Mouse (Mus musculus): ENCODE data around the gene Hip1r. TPM values are rescaled to one million over a fixed set of nuclear protein-coding genes. Genes with fewer than 3 reads are reported as not detected.

Hip1r gene
- total RNA-seq, 2 experiments from 2014 or later, result 26.1 to 41.6 TPM

- intact Hi-C loops (cut with DNase I), result loop anchor here (2.0 kb wide), 2 partner anchors 17 to 29 kb away; no protein-coding TSS in a partner anchor
- DNase-seq, result no peak
These were observed 56.0 kb downstream of the Hip1r start for GRCm38 (mm10) chr5:124029220-124030035.

- DNase-seq, result no peak
- intact Hi-C loops (cut with DNase I), result loop anchor here (2.0 kb wide), 2 partner anchors 18 to 30 kb away; no protein-coding TSS in a partner anchor
These were observed 57.1 kb downstream of the Hip1r start for GRCm38 (mm10) chr5:124030386-124031067.

GRCm38 (mm10) chr5:124031068-124031955 lies 57.9 kb downstream of the Hip1r start:
- DNase-seq, result peak; percentile 48 to 54
- intact Hi-C loops (cut with DNase I), result loop anchor here (2.0 kb wide), 2 partner anchors 19 to 31 kb away; no protein-coding TSS in a partner anchor

- peak; percentile 91 to 95 for DNase-seq
- intact Hi-C loops (cut with DNase I), result no loop called here
These were observed 58.6 kb downstream of the Hip1r start, which contains the start of gene Vps37b for GRCm38 (mm10) chr5:124032001-124032508. Gene Vps37b, minus strand, starts transcription at chr5:124032270.

- intact Hi-C loops (cut with DNase I), result no loop called here
These were observed 61.0 kb downstream of the Hip1r start for GRCm38 (mm10) chr5:124034471-124034870.

DNA sequence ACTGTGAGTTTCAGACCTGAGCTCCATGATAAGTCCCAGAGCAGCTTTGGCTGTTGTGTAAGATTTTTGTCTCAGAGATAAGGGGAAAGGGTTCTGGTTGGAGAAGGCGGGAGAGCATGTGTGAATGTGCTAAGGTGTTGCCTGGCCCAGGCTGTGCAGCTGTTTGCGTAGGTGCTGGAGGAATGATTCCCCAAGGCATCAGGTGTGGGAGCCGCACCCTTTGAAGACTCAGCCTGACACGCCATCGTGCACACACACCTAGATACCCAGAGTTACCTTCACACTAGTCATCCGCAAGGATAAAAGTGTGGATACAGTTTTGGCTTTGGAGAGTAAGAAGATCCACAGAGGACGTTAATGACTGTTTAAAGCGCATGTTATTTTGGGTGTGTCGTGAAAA lies 62.0 kb downstream of the Hip1r start:
- intact Hi-C loops (cut with DNase I), result no loop called here
- no peak for DNase-seq

More at GRCm38 (mm10) chr5:124034471-124034870, 61.0 kb downstream of the Hip1r start:
- DNase-seq, result no peak

DNA sequence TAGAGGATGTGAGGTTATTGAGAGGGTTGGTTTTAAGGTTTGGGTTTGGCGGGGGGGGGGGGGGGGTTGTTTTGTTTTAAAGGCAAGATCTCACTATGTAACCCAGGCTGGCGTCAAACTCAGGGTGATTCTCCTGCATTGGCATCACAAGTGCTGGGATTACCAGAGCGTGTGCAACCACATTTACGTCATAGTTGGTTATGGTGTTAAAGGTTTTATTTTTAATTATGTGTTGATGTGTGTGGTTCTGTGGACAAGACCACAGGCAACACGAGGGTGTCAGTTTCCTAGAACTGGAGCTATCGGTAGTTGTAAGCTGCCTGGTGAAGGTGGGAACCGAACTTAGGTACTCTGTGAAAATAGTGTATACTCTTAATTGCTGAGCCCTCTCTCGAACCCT lies 62.4 kb downstream of the Hip1r start:
- intact Hi-C loops (cut with DNase I), result no loop called here
- no peak for DNase-seq

- intact Hi-C loops (cut with DNase I), result no loop called here
- no peak for DNase-seq
These were observed 62.9 kb downstream of the Hip1r start for GRCm38 (mm10) chr5:124036341-124036740.

- intact Hi-C loops (cut with DNase I), result no loop called here
- DNase-seq, result peak; percentile 53 to 60
These were observed 63.4 kb downstream of the Hip1r start for GRCm38 (mm10) chr5:124036836-124037235.

GRCm38 (mm10) chr5:124039602-124040001 lies 66.2 kb downstream of the Hip1r start:
- no peak for DNase-seq
- intact Hi-C loops (cut with DNase I), result loop anchor here (5.0 kb wide), 1 partner anchor 38 kb away; no protein-coding TSS in a partner anchor

- intact Hi-C loops (cut with DNase I), result loop anchor here (5.0 kb wide), 1 partner anchor 36 kb away; no protein-coding TSS in a partner anchor
These were observed 67.7 kb downstream of the Hip1r start for GRCm38 (mm10) chr5:124041097-124041496.

DNA sequence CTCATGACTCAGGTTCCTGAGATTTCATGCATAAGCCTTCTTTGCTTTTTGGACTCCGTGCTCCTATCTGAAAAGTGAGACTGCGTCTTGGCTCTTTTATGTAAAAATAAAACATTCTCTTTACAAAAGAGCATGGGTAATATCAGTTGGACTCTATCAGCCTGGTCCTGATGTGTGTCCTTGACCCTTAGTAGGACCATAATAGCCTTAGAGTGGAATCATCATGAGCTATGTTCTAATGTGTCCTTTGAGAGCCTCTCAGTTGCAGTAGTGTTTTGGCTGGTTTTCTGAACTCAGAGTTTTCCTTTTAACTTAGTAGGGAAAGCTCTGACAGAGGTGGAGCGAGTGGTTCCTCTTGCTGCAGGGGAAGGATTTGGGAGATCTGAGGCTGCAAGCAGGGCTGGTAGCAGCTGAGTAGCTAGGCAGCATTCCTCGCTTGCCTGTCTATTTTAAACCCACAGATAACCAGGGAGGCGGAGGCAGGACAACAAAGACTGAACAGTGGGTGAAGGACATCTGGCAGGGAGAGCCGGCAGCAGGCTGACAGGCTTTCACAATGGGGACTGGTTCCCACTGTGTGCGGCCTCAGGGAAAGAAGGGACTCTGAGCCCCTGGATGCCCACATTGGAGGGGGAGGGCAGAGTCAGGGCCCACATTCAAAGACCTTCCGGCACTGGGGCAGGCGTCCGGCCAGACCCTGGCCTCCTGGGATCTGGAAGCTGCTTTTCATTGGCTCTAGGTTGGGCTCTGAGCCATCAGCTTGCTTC lies 70.0 kb downstream of the Hip1r start:
- DNase-seq, result peak; percentile 82 to 84
- intact Hi-C loops (cut with DNase I), result loop anchor here (5.0 kb wide), 1 partner anchor 34 kb away; no protein-coding TSS in a partner anchor

More at GRCm38 (mm10) chr5:124041097-124041496, 67.7 kb downstream of the Hip1r start:
- DNase-seq, result no peak

- intact Hi-C loops (cut with DNase I), result loop anchor here (5.0 kb wide), 1 partner anchor 33 kb away; no protein-coding TSS in a partner anchor
- no peak for DNase-seq
These were observed 70.6 kb downstream of the Hip1r start for GRCm38 (mm10) chr5:124043999-124044398.

DNA sequence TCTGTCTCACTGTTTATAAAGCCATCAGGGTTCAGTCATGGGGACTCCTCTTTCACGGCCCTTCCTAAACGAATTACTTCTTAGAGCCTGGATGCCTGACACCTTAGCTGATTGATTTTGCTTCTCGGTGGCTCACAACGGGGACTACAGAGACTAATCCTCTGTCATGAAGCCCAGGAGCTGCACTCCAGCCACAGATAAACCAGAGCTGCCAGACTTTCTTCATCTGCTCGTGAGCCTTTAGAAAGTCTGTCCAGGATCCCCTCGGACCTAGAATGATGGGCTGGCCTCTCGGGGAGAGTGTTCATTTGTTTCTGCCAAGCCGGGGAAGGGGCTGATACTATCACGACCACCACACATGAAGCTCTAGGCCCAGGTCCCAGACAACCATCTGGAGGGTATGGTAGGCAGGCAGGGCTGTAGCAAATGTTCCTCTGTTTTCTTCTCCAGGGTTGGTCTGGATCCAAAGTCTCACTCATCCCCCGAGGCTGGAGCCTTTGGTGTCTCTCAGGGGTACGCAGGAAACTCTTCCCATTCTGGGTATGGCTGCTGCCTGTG lies 72.1 kb downstream of the Hip1r start:
- intact Hi-C loops (cut with DNase I), result no loop called here
- no peak for DNase-seq

DNA sequence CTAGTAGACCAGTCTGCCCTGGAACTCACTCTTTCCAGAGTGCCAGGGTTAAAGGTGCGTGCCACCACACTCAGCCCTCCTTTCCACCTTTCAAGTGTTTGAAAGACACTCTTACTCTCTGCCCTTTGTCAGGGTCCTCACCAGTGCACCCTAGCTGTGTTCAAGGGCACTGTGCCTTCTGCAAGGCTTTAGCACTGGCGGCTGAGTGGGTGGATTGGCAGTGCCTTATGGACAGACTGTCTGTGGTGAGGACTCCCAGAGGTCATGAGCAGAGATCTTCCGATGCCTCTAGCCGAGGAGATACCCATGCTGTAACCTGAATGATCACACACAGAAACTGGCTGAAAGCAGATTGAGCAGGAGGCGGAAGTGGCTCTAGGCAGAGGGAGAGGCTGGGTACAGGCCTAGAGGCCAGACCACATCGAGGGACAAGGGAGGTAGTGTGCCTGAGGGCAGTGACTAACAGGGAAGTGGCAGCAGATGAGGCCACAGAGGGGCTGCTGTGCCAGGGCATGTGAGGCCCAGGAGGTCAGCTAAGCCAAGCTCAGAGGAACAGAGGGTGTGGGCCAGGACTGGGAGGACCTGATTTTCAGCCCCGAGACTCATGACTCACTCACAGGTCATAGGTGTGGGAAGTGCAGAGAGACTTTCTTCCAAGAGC lies 73.4 kb downstream of the Hip1r start:
- intact Hi-C loops (cut with DNase I), result no loop called here
- peak in 1 of 2 experiments; percentile 40 for DNase-seq

GRCm38 (mm10) chr5:124049249-124050045 lies 76.0 kb downstream of the Hip1r start:
- intact Hi-C loops (cut with DNase I), result no loop called here
- DNase-seq, result no peak

All from heart, postnatal 10 days (tissue).